Mouse (Mus musculus) myocyte (in vitro differentiated cells): Measurements from ENCODE around the gene Grb10.

ENCODE experiments used
- CEBPB ChIP-seq: IDR thresholded peaks from 2 replicates; pipeline ENCODE4 v1.6.1; 2011; ENCODE audit warnings: mild to moderate bottlenecking, moderate library complexity; ENCODE audit not compliant: poor library complexity, insufficient read depth, severe bottlenecking
- E2F4 ChIP-seq: IDR thresholded peaks from one replicate; pipeline ENCODE4 v1.6.1; 2011; ENCODE audit warnings: mild to moderate bottlenecking, control low read depth, moderate library complexity; ENCODE audit not compliant: insufficient read depth
- MAX ChIP-seq: IDR thresholded peaks from one replicate; pipeline ENCODE4 v1.6.1; 2011; ENCODE audit warnings: low read depth, mild to moderate bottlenecking, control low read depth
- MYOD1 ChIP-seq, 3 experiments: IDR thresholded peaks; one replicate each; pipeline ENCODE4 v1.6.1; 2011; ENCODE audit warnings: control low read depth in 2 of 3, low read depth in 2 of 3, mild to moderate bottlenecking in 2 of 3, moderate library complexity in 1 of 3; ENCODE audit not compliant: insufficient read length in 2 of 3, control insufficient read depth in 1 of 3
- MYOG ChIP-seq, 3 experiments: IDR thresholded peaks; one replicate each; pipeline ENCODE4 v1.6.1; 2011; ENCODE audit warnings: control low read depth in 2 of 3, low read depth in 2 of 3, mild to moderate bottlenecking in 2 of 3; ENCODE audit not compliant: insufficient read length in 2 of 3, control insufficient read depth in 1 of 3, insufficient read depth in 1 of 3
- POLR2A ChIP-seq: IDR thresholded peaks from one replicate; pipeline ENCODE4 v1.6.1; 2011; ENCODE audit warnings: low read depth, mild to moderate bottlenecking, control low read depth, moderate library complexity; ENCODE audit not compliant: insufficient read length
- POLR2AphosphoS2 ChIP-seq: IDR thresholded peaks from one replicate; pipeline ENCODE4 v1.6.1; 2011; ENCODE audit warnings: low read depth, control low read depth; ENCODE audit not compliant: insufficient read length
- SRF ChIP-seq: IDR thresholded peaks from one replicate; pipeline ENCODE4 v1.6.1; 2011; ENCODE audit warnings: low read depth; ENCODE audit not compliant: control insufficient read depth, insufficient read length
- TCF12 ChIP-seq: IDR thresholded peaks from one replicate; pipeline ENCODE4 v1.6.1; 2011; ENCODE audit warnings: mild to moderate bottlenecking, control low read depth; ENCODE audit not compliant: poor library complexity, insufficient read depth, severe bottlenecking
- TCF3 ChIP-seq: IDR thresholded peaks from one replicate; pipeline ENCODE4 v1.6.1; 2011; ENCODE audit warnings: low read depth, control low read depth; ENCODE audit not compliant: insufficient read length
- USF1 ChIP-seq: IDR thresholded peaks from one replicate; pipeline ENCODE4 v1.6.1; 2011; ENCODE audit warnings: low read depth, mild to moderate bottlenecking, control low read depth, moderate library complexity

DNA sequence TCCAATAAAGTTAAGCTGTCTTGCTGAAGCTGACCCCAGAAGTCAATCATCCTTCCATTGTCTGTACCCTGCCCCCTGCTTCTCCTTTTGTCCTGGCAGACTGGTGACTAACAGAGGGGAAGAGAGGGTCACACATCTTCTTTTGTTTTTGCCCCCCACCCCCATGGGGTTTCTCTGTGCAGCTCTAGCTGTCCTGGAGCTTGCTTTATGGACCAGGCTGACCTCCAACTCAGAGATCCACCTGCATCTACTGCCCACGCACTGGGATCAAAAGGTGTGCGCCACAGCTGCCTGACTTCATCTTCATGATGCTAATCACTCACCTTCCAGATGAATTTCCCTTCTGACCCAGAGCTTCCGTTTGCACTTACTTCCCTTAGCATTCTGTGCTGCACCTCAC is 114.6 kb downstream of the Grb10 start:
- TF ChIP-seq POLR2A (no peak), E2F4 (no peak), SRF (no peak), MYOD1 (IDR thresholded peaks at IDR 0.05; ENCODE audit: control insufficient read depth in 1 of 3, insufficient read length in 2 of 3, low read depth in 2 of 3) (no peak), USF1 (no peak), TCF12 (no peak), CEBPB (no peak), MYOG (IDR thresholded peaks at IDR 0.05; ENCODE audit: control insufficient read depth in 1 of 3, insufficient read depth in 1 of 3, insufficient read length in 2 of 3, low read depth in 2 of 3) (no peak), MAX (no peak), POLR2AphosphoS2 (no peak), TCF3 (no peak)
